Mouse (Mus musculus) kidney, postnatal 0 days (tissue): ENCODE measurements around the gene Bcl7c. TPM values are rescaled to one million over a fixed set of nuclear protein-coding genes. Genes with fewer than 3 reads are reported as not detected.

ENCODE experiments used
- ATAC-seq: fragments of 200-750 bp; cut with Nextera tagmentation; replicated peaks from 2 replicates; pipeline ENCODE4 v1.8.0; 2017; ENCODE audit warnings: low read depth, moderate number of reproducible peaks, moderate TSS enrichment, moderate library complexity; ENCODE audit not compliant: low FRiP score
- DNase-seq: peaks from one replicate; pipeline ENCODE4 v3.0.0-alpha.2; 2016; ENCODE audit warnings: low spot score
- H3K27ac ChIP-seq: fragments of 300-500 bp; sonication (generic); 2 replicates; pipeline ENCODE4 v1.5.1; 2014; ENCODE audit warnings: mild to moderate bottlenecking
- H3K27me3 ChIP-seq: fragments of 300-500 bp; sonication (generic); 2 replicates; pipeline ENCODE4 v1.6.1; 2014; ENCODE audit warnings: low read length, mixed read lengths; ENCODE audit not compliant: insufficient read depth
- H3K36me3 ChIP-seq: fragments of 300-500 bp; sonication (generic); 2 replicates; pipeline ENCODE4 v1.6.1; 2014; ENCODE audit warnings: low read length, mixed read lengths; ENCODE audit not compliant: insufficient read depth
- H3K4me1 ChIP-seq: fragments of 300-500 bp; sonication (generic); replicated peaks from 2 replicates; pipeline ENCODE4 v1.6.1; 2014; ENCODE audit warnings: antibody characterized with exemption, low read length, mixed read lengths; ENCODE audit not compliant: insufficient read depth
- H3K4me2 ChIP-seq: fragments of 300-500 bp; sonication (generic); 2 replicates; pipeline ENCODE4 v1.6.1; 2014; ENCODE audit warnings: mild to moderate bottlenecking, low read length, moderate library complexity, mixed read lengths
- H3K4me3 ChIP-seq: fragments of 300-500 bp; sonication (generic); replicated peaks from 2 replicates; pipeline ENCODE4 v1.5.1; 2014; ENCODE audit warnings: low read depth, low read length
- H3K9ac ChIP-seq: fragments of 300-500 bp; sonication (generic); 2 replicates; pipeline ENCODE4 v1.6.1; 2014; ENCODE audit warnings: low read depth, low read length
- H3K9me3 ChIP-seq: fragments of 300-500 bp; sonication (generic); replicated peaks from 2 replicates; pipeline ENCODE4 v1.6.1; 2016; ENCODE audit warnings: low read length, inconsistent platforms, mixed read lengths
- CTCF ChIP-seq: IDR thresholded peaks from 2 replicates; pipeline ENCODE4 v1.5.1; 2016; ENCODE audit warnings: antibody characterized with exemption, low read depth, mild to moderate bottlenecking, moderate library complexity
- WGBS: fragments of 180-500 bp; shearing (Covaris S2); extraction: QIAGEN DNeasy Blood & Tissue Kit; methylation state at CpG from one replicate; pipeline ENCODE4 v1.1.7; 2014; 5-methylcytosine and 5-hydroxymethylcytosine counted together
- polyA plus RNA-seq: library from polyadenylated mRNA; unstranded; fragments of >200 nt; fragmentation: Nextera tagmentation; extraction: Ambion mirVana; gene quantifications from 2 replicates; pipeline ENCODE4 v1.2.1, GENCODE M21; 2015

Bcl7c gene
- polyA plus RNA-seq, 1 experiment from 2014 or later: 70.9 TPM

DNA sequence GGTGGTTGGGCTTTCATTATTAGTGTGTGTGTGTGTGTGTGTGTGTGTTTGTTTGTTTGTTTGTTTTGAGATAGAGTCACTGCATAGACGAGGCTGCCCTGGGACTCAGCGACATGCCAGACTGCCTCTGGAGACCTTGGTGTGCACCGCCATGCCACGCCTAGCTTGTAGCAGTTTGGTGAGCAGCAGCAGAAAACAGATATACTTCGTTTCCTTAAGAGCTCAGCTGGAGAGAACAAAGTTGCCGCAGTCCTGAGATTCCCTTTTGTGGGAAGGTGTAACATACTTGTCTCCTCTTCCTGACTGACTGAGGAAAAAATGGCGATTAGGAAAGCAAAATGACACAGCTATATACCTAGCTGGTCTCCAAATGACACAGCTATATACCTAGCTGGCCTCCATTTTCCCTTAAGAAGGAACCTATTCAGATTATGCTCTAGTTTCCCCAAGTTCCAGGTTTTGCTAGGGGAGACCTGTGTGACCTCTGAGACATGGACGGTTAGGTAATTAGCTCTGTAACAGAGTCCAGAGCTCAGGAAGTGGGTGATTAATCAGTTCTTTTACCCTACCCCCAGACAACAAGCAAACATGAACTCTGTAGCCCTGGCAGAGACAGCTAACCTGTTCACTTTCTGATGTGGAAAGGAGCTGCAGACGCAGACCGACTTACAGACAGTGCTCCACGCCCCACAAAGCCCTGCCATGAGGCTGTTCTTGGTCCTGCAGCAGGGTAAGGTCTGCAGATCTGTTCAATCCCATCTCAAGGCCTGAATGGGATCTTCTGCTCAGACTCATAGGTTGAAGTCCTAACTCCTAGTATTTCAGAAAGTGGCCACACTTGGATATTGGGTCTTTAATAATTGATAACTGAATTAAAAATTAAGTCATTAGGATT is 36.6 kb downstream of the Bcl7c start:
- ATAC-seq: peak; percentile 78
- no peaks in the 10 kb centered on the region for H3K4me1 ChIP-seq
- H3K9me3 ChIP-seq: no peaks in the 10 kb centered on the region
- H3K4me3 ChIP-seq: no peak overlapping the region
- TF ChIP-seq CTCF: no peak
- no peak for DNase-seq
- peak overlapping the region; percentile 50; the same call in 1 of the 2 replicates for H3K27ac ChIP-seq
- no peak overlapping the region for H3K4me2 ChIP-seq
- no peaks in the 10 kb centered on the region for H3K27me3 ChIP-seq
- no peak overlapping the region for H3K9ac ChIP-seq
- WGBS: 57% methylated on average over 11 of the region's 11 CpGs
- H3K36me3 ChIP-seq: no peaks in the 10 kb centered on the region

- DNase-seq: no peak
Observed at GRCm38 (mm10) chr7:127667171-127667570, 41.6 kb downstream of the Bcl7c start.

DNA sequence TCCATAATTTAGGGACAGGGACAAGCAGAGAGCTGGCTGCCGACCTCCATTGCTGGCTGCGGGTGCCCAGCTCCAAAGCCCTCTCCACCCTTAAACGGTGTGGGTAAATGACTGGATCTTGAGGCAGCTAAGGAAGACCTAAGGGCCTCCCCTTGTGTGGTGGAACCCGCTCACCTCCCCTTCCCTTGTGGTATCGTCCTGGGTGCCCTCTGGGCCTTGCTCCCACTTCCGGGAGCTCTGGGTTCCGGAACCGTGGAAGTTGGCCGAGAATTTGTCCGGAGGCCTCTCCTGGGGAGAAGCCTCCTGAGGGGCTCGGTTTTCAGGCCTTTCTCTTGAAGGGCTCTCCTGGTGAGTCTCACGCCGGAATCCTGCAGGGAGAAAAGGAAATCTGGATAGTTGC is 42.1 kb downstream of the Bcl7c start:
- Histone ChIP-seq H3K27me3 (no peaks in the 10 kb centered on the region), H3K4me3 (no peak overlapping the region), H3K4me2 (no peak overlapping the region), H3K4me1 (no peaks in the 10 kb centered on the region; the same call in 1 of the 2 replicates), H3K27ac (no peak overlapping the region), H3K9me3 (no peaks in the 10 kb centered on the region), H3K36me3 (no peaks in the 10 kb centered on the region), H3K9ac (no peak overlapping the region)
- no peak for TF ChIP-seq CTCF
- DNase-seq (no peak), ATAC-seq (no peak)
- 90% methylated on average over 13 of the region's 13 CpGs for WGBS

More at GRCm38 (mm10) chr7:127667171-127667570, 41.6 kb downstream of the Bcl7c start:
- Histone ChIP-seq H3K4me2 (no peak overlapping the region), H3K27ac (no peak overlapping the region), H3K27me3 (no peaks in the 10 kb centered on the region), H3K9ac (no peak overlapping the region; the same call in 1 of the 2 replicates), H3K4me3 (no peak overlapping the region), H3K9me3 (no peaks in the 10 kb centered on the region), H3K36me3 (no peaks in the 10 kb centered on the region), H3K4me1 (no peaks in the 10 kb centered on the region; the same call in 1 of the 2 replicates)
- 76% methylated on average over 8 of the region's 8 CpGs for WGBS
- ATAC-seq: no peak
- no peak for TF ChIP-seq CTCF

DNA sequence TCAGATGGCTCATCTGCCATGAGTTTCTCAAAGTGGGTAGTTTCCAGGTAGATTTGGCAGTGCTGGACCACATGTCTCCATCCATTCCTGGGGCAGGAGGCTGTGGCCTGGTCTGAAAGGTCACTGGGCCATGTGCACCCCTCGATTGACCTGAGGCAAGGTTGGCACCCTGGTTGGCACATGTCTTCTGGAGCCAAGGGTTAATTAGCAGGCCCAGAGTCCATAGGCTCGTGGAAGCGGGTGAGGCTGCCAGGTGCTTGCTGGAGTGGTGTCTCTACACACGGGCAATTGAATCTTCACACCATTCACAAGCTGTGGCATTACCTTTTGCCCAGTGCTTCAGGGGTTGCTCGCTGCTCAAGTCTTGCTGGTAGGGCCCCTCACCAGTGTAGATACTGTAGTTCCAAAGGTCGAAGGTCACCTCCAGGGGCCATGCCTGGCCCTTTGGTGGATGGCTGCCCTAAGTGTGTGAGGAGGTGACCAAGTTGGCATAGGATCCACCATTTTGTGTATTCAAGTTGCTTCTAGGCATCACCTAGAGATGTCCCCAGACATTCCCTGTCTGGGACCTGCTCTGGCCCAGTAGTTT is 42.6 kb downstream of the Bcl7c start:
- DNase-seq (no peak), ATAC-seq (0 out of 2 replicates have a peak, but pooled peaks have one; percentile 40)
- Histone ChIP-seq H3K4me2 (no peak overlapping the region), H3K9ac (no peak overlapping the region), H3K4me3 (no peak overlapping the region), H3K27me3 (no peaks in the 10 kb centered on the region), H3K36me3 (no peaks in the 10 kb centered on the region), H3K9me3 (no peaks in the 10 kb centered on the region), H3K27ac (no peak overlapping the region), H3K4me1 (no peaks in the 10 kb centered on the region; the same call in 1 of the 2 replicates)
- 94% methylated on average over 6 of the region's 6 CpGs for WGBS
- TF ChIP-seq CTCF: no peak

GRCm38 (mm10) chr7:127662926-127663325 is 45.8 kb downstream of the Bcl7c start:
- H3K4me3 ChIP-seq: no peak overlapping the region
- TF ChIP-seq CTCF: no peak
- WGBS: 86% methylated on average over 6 of the region's 6 CpGs

GRCm38 (mm10) chr7:127661833-127662232 is 46.9 kb downstream of the Bcl7c start:
- Histone ChIP-seq H3K4me2 (no peak overlapping the region), H3K27ac (no peak overlapping the region), H3K4me3 (no peak overlapping the region), H3K36me3 (no peaks in the 10 kb centered on the region), H3K9me3 (no peaks in the 10 kb centered on the region), H3K27me3 (no peaks in the 10 kb centered on the region), H3K4me1 (no peaks in the 10 kb centered on the region; the same call in 1 of the 2 replicates), H3K9ac (no peak overlapping the region)
- 74% methylated on average over 6 of the region's 6 CpGs for WGBS
- ATAC-seq (no peak), DNase-seq (no peak)
- TF ChIP-seq CTCF: no peak

More at GRCm38 (mm10) chr7:127662926-127663325, 45.8 kb downstream of the Bcl7c start:
- Histone ChIP-seq H3K36me3 (no peaks in the 10 kb centered on the region), H3K9me3 (no peaks in the 10 kb centered on the region), H3K4me2 (no peak overlapping the region), H3K27me3 (no peaks in the 10 kb centered on the region), H3K9ac (no peak overlapping the region), H3K27ac (no peak overlapping the region), H3K4me1 (no peaks in the 10 kb centered on the region; the same call in 1 of the 2 replicates)
- no peak for ATAC-seq
- no peak for DNase-seq
